Mouse (Mus musculus): Measurements from ENCODE around the gene Olfr1233.

The Olfr1233 gene

DNA sequence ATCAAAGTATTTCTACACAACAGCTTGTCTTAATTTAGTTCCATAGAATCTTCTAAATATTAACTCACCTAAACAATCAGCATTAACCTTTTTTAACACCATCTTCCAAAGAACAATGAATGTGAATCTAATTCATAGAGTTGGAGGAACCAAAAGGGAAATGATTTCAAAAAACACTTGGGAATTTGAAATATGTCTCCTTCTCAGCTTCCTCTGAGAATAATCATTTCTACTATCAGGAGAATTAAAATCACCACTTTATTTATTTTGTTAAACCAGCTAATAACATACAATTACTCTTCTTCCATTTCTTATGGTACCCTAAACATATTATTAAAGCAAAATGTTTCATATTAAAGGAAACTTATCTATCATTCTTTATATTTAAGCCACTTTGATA, at the start of gene Olfr1233:
Gene Olfr1233 (minus strand): TSS at position 101 of the 400 bp plus-strand sequence.
- in situ Hi-C loops (cut with MboI, MseI) = no loop called here

DNA sequence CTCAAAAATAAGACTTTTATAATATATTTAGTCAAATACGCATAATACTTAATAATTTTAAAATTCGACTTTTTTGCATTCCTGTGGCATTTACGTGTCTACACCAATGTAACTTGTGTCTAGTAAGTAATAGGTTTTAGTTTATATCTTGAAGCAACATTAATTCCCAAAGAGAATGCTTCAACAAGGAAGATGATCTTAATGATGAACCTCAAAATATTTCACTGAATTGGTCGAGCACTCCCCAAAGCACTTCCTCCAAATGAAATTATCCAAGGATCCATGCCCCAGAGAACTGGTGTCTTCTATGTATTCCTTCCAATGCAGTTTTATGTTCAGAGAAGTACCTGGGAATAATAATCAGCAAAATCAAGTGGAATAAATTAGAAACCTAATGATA, 22.6 kb upstream of the Olfr1233 start, which contains the start of gene Olfr1234:
Gene Olfr1234 (minus strand): TSS at position 101 of the 400 bp plus-strand sequence.
- in situ Hi-C loops (cut with MboI, MseI) = no loop called here

DNA sequence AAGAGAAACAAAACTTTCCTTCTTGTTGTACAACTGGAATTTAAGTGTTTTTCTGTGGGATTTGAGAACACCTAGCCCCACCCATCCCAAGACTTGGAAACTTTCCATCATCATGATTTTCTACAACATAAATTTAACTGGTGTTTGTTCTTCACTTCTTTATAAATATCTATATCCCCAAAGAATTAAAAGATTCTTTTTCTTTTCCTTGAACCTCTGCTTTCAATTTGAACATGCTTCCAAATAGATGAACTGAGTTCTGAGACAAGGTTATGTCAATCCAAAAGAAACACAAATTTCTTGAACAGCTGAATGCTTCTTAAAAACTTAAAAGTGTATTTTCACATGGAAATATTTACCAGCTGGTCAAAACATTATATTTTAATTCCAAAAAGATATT, 12.6 kb downstream of the Olfr1233 start, which contains the start of gene Olfr1232:
Gene Olfr1232 (minus strand): TSS at position 101 of the 400 bp plus-strand sequence.
- in situ Hi-C loops (cut with MboI, MseI) = no loop called here

DNA sequence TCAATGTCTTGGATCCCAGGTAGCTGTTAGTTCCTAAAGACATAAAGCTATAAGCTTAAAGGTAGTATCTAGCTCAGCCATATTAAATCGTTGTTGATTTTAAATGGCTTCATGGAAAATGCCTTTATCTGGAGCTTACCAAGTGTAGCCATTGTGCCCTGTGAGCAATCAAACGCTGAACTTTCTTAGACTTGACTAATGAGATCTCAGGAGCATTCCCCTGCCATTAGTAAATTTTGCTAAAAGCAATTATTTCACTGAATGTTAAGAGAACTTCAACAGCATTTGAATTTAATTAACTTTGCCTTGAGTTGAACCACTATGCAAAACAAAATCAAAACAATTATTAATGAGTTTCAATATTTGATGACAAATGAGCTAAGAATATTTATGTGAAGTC, 35.2 kb downstream of the Olfr1233 start, which contains the start of gene Olfr1231:
Gene Olfr1231 (minus strand): TSS at position 101 of the 400 bp plus-strand sequence.
- in situ Hi-C loops (cut with MboI, MseI) = no loop called here

DNA sequence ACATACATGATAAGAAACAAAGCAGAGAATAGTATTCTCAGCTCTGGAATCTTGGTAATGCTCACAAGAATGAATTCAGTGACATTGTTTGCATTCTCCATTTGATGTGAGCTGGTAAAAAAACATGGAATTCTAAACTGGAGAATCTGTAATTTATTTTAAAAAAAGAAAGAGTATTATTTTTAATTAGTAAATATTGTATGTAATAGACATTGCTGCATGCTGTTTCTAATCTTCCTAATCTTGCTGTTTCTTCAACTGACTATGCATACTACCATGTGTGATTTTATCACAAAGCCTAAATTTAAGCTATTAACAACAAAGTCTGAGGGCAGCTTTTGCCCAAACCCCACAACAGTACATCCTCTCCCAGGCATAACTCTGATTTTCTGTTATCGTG, 45.0 kb downstream of the Olfr1233 start, which contains the start of gene Olfr1230:
Gene Olfr1230 (minus strand): TSS at position 101 of the 400 bp plus-strand sequence.
- in situ Hi-C loops (cut with MboI, MseI) = no loop called here

DNA sequence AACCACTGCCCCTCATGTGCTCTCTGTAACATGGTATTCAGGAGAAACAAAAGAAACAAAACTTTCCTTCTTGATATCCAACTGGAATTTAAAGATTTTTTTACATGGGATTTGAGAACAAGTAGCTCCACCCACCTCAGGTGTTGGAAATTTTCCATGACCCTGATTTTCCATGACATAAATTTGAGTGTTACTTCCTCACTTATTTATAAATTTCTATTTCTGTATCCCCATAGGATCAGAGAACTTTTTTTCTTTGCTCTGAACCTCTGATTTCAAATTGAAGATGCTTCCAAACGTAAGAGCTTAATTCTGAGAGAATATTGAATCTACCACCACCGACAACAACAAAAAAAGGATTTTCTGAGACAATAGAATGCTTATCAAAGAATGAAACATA, 54.3 kb downstream of the Olfr1233 start, which contains the start of gene Olfr1229:
Gene Olfr1229 (minus strand): TSS at position 101 of the 400 bp plus-strand sequence.
- in situ Hi-C loops (cut with MboI, MseI) = no loop called here
